Mouse (Mus musculus) gonadal fat pad, adult 2 months (tissue): Measurements from ENCODE around the gene Glipr1l3. TPM values are rescaled to one million over a fixed set of nuclear protein-coding genes. Genes with fewer than 3 reads are reported as not detected.
"Not testable (repeated sequence)": the region's sequence is repeated elsewhere in the genome, so short reads cannot be mapped to it uniquely, and the experiment has no call there.

Source experiments
- DNase-seq: peaks from one replicate; pipeline ENCODE4 v3.0.0-alpha.2; 2012; ENCODE audit warnings: low read depth
- polyA plus RNA-seq: library from polyadenylated mRNA; depleted of rRNA; stranded (reverse); fragments of >200 nt; gene quantifications from 2 replicates; pipeline ENCODE4 v1.2.3, GENCODE M21; 2012; rRNA removed

The Glipr1l3 gene
- 0.29 TPM in 1 of 2 replicates, not detected in the other for polyA plus RNA-seq

DNA sequence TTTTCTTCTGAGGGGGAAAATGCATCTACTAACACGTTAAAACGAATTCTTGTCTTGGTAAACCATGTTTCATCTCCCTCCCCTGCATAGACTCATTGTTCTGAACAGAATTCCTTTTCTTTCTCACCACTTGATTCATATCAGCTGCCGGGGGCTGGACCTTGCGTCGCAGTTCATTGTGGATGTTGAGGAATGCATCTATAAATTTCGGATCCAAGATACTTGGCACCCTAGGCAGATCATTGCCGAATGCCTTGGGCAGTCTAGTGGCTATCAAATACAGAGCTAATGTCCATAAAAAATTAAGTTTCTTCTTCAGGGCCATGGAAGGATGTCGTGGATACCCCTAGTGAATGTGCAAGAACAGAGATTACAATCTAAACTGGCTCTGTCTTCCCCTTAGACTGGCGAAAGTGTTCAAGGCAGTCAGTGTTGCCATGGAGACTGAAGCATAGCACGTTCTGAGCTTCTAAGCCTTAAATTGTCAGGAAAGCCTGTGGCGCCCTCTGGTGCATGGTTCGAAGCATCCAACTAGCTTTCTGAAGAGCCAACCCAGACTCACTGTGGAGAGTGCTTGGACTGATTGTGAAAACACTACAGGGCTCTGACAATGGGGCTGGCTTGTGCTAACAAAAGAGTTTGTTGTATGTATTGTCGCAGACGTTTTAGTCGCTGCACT is at the start of gene Glipr1l3:
TSS of gene Glipr1l3 (minus strand) at position 446 of the 679 bp plus-strand sequence.
- DNase-seq = not testable (repeated sequence)

DNA sequence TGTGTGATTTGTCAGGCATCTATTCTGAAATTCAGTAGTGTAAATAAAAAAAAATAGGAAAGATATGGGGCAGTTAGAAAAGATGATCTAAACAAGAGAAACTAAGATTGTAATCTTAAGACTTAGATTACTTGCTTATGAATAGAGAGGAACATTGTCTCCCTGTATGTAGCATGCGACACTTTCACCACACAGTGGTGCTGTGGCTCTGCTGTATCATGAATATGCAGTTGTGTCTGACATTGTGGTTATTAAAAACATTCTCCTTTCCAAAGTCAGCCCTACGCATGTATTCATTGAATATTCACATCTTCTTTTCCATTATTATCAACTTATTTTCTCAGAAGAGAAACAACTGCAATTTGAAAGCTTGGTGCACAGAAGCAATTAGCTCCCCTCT is 43.3 kb upstream of the Glipr1l3 start:
- DNase-seq = no peak

DNA sequence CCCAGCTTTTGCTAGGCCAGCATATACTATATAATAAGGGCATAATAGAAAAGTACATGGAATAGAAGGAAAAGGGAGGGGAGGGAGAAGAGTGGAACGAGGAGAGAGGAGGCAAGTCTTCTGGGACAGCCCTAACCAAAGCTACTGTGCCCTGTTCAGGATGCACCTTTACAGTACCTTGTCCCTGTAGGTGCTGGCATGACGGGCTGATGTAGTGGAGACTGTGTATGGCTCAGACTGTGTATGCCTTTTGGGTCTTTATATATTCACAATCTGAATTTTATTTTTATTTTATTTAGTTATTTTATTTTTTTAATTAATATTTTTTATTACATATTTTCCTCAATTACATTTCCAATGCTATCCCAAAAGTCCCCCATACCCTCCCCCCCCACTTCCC is 33.8 kb upstream of the Glipr1l3 start:
- not testable (repeated sequence) for DNase-seq

DNA sequence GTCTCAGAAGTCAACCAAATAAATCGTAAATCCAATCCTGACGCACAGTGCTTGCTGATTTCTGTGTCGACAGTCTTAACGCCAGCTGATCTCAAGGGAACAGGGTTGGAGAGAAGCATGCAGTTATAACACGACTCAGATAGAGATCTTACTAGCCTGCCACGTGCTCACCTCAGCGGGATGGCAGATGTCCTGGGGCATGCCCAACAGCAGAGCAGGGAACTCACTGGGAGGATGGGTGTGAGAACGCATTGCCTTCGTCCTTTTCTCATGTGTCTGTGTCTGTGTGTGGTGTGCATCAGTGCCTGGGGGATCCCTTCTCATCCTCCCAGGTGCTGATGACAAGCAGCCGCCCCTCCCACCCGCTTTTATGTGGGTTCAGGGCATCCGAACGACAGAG is 16.9 kb upstream of the Glipr1l3 start:
- DNase-seq = not testable (repeated sequence)

DNA sequence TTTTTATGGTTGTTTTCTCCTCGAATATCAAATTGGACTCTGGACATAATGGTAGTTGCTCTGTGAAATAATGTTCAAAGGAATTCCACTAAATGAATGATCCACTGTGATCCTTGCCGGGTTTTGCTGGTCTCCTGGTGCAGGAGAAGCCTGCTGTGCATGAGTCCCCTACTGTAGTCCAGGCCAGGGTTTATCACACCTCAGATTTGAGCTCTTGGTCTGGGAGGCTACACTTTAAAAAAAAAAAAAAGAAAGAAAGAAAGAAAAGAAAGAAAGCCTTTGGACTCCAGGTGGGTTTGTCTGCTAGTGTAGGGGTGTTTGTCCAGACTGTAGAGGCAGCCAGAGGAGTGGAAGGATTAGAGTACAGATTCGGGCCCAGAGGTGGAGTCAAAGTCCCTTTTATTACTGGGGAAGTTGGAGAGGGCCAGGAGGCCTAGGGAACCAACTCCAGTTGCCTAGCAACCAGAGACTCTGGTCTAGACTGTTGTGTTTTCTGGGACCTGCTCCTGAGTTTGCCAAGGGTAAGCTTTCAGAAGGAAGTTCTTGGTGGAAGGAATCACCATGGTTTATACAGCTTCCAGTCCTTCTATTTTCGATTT is 3.1 kb upstream of the Glipr1l3 start, which contains the start of gene Caps2:
TSS of gene Caps2 (plus strand) at position 454 of the 599 bp plus-strand sequence.
- no peak for DNase-seq

DNA sequence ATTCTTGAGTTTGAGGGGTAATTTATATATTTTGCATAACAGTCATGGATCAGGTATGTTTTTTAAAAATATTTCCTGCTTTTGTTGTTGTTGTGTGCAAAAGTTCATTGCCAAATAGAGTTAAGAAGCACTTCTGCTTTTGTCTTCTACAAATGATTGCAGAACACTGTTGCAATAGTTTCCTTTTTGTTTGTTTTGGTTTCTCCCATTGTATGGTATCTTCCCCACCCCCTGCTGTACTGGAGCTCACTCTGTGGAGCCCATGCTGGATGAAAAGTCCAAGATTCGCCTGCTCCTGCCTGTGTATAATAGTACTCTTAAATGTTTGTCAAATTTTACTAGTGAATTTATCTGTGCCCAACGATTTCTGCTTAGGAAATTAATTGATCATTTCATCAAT is 20.3 kb downstream of the Glipr1l3 start:
- DNase-seq = no peak

DNA sequence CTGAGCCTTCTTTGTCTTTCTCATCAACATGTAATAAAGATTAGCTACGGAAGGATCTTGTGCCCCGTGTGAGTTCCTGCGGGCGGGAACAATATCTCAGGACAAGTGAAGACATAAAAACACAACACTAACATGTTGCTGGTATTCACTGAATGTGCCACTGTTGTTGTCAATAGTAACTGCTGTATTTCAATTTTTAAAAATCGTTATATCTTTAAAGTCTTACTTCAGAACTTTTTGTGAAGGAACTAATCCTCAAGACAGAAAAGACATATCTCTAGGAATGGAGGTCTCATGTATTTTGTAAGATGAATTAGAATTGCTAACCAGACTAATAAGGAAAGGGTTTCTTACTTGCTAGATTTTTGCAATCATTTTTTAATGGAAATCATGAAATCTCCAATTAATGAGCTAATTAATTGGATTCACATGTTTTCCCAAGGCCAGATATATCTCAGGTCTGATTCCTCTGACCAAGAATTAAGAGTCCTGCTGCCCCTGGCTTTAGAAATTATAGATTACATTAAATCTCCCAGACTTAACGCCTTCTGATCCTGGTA is 21.2 kb downstream of the Glipr1l3 start:
- no peak for DNase-seq

DNA sequence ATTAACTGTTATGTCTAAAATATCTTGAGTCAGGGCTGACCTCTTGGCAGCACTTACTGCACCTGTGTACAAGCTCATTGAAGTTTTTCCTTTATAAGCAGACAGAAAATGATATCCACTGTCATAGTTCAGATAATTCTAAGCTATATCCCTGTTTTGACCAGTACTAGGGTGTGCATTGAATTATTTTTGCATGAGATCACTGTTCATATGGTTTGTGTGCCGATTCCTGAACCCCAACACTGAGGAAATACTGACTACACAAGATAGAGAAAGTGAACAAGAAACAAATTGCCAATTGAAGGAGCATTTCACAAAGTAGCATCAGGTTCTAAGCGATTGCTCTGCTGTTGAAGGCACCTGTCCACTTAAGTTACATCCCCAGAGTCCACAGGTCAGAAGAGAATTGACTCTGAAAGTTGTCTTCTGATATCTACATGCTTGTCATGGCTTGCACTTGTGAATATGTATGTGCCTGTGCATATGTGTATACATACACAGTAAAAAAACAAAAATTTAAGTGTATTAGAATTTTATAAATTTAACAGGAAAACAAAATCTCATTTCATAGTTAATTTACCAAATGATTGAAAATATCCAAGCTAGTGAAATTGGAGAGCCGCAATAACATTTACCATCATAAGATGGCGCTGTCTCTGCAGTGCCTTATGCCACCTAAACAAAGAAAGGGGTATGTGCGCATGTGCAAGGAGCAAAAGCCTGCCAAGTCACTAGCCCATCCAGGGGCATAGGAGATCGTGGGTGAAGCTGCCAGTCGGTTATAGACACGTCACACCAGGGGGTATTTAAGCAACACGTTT is 21.9 kb downstream of the Glipr1l3 start:
- DNase-seq = no peak

DNA sequence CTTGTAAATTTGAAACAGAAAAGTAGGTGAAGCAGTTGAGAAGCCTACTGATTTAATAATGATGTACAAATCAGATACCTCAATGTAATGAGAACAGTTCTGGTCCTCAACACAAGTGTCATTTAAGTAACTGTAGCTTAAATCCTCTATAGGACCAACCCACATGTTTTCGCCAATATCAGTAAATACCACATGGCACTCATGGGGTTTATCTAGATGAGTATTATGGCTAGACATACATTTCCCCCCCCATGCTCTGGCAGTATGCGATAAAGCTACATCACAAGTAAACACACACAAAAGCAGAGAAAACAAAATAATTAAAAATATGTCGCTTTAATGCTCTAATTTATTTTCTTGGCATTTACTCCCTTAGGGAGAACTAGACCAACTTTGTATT is 27.9 kb downstream of the Glipr1l3 start:
- no peak for DNase-seq

DNA sequence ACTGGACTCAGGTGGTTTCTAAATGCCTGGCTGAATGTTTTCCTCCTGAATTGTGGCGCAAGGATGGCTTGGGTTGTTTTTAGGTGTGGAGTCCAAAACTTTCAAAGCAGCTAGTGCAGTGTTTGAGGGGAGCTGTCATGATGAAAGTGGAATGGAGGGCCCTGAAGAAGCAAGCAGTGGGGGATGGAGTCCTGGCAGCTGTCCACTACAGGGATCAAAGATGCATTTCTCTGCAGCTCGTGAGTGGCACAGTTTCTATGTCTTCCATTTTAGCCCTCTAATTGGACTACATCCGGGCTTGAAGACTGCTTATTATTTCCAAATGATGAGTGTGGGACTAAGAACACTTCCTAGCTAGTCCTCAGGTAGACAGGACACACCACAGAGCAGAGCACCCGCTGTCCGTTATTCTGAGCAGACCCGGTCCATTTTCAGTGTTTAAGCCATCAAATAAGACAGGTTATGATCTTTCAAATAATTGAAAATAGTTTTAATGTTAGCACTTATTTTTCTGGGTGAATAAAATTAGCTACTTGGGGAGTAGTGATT is 32.4 kb downstream of the Glipr1l3 start:
- not testable (repeated sequence) for DNase-seq

DNA sequence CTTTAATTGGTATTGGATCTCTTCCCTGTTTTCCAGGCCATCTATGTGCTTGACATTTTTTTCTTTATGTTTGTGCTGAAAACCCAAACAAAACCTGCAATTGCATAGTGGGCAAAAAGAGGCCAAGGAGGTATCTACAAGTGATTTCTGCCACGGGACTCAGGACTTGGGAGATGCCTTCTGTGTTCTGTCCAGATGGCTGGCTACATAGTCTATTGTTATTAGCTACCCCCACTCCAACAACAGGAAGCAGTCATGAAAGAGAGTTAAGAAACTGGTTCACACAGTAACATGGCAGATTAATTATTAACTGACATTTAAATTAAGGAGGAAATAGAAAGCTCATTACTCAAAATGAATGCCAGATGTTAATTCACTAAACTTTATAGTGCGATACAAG is 35.0 kb downstream of the Glipr1l3 start:
- not testable (repeated sequence) for DNase-seq

DNA sequence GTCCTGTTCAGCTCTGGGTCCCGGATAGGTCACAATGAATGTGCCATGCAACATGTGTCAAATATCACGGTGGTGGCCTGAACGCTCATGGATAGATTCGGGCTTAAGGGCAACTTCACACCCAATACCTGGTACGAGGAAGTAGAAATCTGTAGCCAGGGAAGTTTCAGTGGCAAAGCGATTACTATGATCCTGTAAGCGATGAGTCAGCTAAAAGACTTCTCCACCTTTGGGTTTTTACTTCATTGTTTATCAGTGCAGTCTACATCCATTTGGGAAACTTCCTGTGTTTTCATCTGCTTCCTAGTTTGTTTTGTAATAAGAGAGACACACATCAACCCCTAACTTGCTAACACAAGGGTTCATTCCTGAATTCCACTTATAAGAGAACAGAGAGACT is 49.7 kb downstream of the Glipr1l3 start:
- DNase-seq = no peak

DNA sequence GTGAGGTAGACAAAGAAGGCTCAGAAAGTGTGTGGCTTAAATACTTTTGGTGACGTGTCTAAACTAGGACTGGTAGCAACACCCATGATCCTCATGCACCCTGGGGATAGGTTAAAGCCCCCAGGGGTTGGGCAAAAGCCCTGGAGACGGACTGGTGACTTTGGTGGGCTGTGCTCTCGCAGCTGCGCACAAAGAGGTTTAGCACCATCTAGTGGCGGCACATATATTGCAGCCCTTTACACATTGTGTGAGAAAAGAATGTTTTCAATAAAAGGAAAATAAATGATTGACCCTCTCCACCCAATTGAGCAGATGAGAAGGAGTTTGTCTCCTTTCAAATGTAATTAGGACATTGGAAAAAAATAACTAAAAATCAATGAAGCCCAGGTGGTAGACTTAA is 54.3 kb downstream of the Glipr1l3 start:
- DNase-seq = not testable (repeated sequence)

Other genes with a start within 250 kb of the Glipr1l3 start
- gene Krr1, start 187.7 kb downstream of the Glipr1l3 start, polyA plus RNA-seq = 6.8 and 8.8 TPM in 2 replicates
- 3.4 and 4.7 TPM in 2 replicates for gene Glipr1, start 157.7 kb downstream of the Glipr1l3 start, polyA plus RNA-seq
- gene Glipr1l1, start 100.1 kb downstream of the Glipr1l3 start, polyA plus RNA-seq = 0.19 TPM in 1 of 2 replicates, not detected in the other
- 0.11 TPM in 1 of 2 replicates, not detected in the other for gene Glipr1l2, start 77.0 kb downstream of the Glipr1l3 start, polyA plus RNA-seq
- gene Caps2, start 3.3 kb upstream of the Glipr1l3 start, polyA plus RNA-seq = 0.19 and 0.42 TPM in 2 replicates
- 1.1 and 2.0 TPM in 2 replicates for gene Kcnc2, start 110.8 kb upstream of the Glipr1l3 start, polyA plus RNA-seq